Mouse (Mus musculus) liver, adult 2 months (tissue): ENCODE measurements at regions not wholly inside any gene's neighbourhood (a gene's known extent, or its start where the extent isn't known, plus 50 kb on each side); places are given as distances from the start of the nearest gene placed in this dataset.

Experiments used
- CTCF ChIP-seq: fragments of 200-500 bp; IDR thresholded peaks from 2 replicates; pipeline ENCODE4 v1.5.1; 2011; ENCODE audit warnings: low read depth, low read length, control low read depth
- POLR2A ChIP-seq: fragments of 200-500 bp; IDR thresholded peaks from 2 replicates; pipeline ENCODE4 v1.6.1; 2011; ENCODE audit warnings: low read length, control low read depth; ENCODE audit not compliant: insufficient read depth; ENCODE audit errors: extremely low read depth

- TF ChIP-seq CTCF (no peak), POLR2A (no peak)
Observed at GRCm38 (mm10) chr1:137863506-137863905, 312.0 kb downstream of the Ptprc start.
